Mouse (Mus musculus): ENCODE measurements around the gene Mtmr10.

Mtmr10 gene

DNA sequence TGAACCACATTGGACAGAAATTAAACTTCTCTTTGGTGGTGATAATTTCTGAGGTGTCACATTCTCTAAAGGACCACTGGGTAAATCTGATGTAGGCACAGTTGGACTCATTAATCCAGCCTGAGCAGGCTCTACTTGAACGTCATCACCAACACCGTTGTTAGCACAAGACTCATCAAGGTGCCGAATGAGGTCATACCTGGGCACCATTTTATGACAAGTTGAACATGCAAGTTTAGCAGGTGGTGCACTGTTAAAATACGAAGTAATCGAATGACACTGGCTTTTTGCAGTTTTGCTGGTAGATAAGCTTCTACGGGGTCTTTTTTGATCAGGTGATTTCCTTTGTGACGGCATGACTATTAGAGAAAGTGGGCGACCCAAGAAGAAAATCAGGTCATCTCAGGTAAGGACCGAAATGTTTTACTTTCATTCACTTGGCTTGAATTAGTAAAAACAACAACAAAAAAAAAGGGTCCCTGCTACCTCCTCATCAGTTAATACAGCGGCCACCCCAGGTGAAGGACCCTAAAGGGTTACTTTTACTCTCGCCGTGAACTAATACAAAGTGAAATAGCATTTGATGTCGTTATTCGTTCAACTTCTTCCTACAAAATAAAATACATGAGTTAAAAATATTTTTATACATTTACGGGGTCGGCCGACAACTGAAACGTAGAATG lies 85.8 kb downstream of the Mtmr10 start:
- no peak for DNase-seq

- DNase-seq = peak; percentile 89
These were observed 86.5 kb downstream of the Mtmr10 start, which contains the start of gene Fan1 for GRCm38 (mm10) chr7:64373830-64374562. Gene Fan1, minus strand, starts transcription at chr7:64374095.
